Mouse (Mus musculus) C2C12 (cell line): ENCODE results near the gene Ccpg1os.

Experiments used
- CEBPB ChIP-seq: IDR thresholded peaks from one replicate; pipeline ENCODE4 v1.6.1; 2011; ENCODE audit warnings: low read depth, mild to moderate bottlenecking, control low read depth, moderate library complexity
- CTCF ChIP-seq: IDR thresholded peaks from one replicate; pipeline ENCODE4 v1.5.1; 2011; ENCODE audit not compliant: control insufficient read depth, insufficient read depth, insufficient read length
- MAX ChIP-seq: IDR thresholded peaks from one replicate; pipeline ENCODE4 v1.6.1; 2011; ENCODE audit warnings: mild to moderate bottlenecking, control low read depth

- TF ChIP-seq CEBPB = no peak
- no peak for TF ChIP-seq CTCF
- TF ChIP-seq MAX = no peak
Measured at GRCm38 (mm10) chr9:73005106-73005505, 19.9 kb upstream of the Ccpg1os start.
